Mouse (Mus musculus) liver, adult 2 months (tissue): ENCODE data around the gene Mrpl17. TPM values are rescaled to one million over a fixed set of nuclear protein-coding genes. Genes with fewer than 3 reads are reported as not detected.
A peak's percentile ranks its signal among the peaks of the same experiment; 100 is the strongest.

ENCODE experiments used
- DNase-seq: peaks from one replicate; pipeline ENCODE4 v3.0.0-alpha.2; 2011; ENCODE audit warnings: low read depth, low spot score; ENCODE audit errors: extremely low read depth
- H3K27ac ChIP-seq: fragments of 200-500 bp; replicated peaks from 2 replicates; pipeline ENCODE4 v1.5.1; 2012; ENCODE audit warnings: low read depth, mild to moderate bottlenecking, control low read depth, inconsistent platforms, low read length; ENCODE audit not compliant: insufficient read depth
- H3K27me3 ChIP-seq: fragments of 200-500 bp; 2 replicates; pipeline ENCODE4 v1.6.1; 2012; ENCODE audit warnings: mild to moderate bottlenecking, moderate library complexity, low read length, inconsistent platforms; ENCODE audit not compliant: control insufficient read depth, insufficient read depth
- H3K36me3 ChIP-seq: fragments of 200-500 bp; 2 replicates; pipeline ENCODE4 v1.6.1; 2012; ENCODE audit warnings: low read length, inconsistent platforms; ENCODE audit not compliant: control insufficient read depth, insufficient read depth
- H3K4me1 ChIP-seq: fragments of 200-500 bp; 2 replicates; pipeline ENCODE4 v1.6.1; 2011; ENCODE audit warnings: low read length; ENCODE audit not compliant: control insufficient read depth, insufficient read depth
- H3K4me3 ChIP-seq: fragments of 200-500 bp; 2 replicates; pipeline ENCODE4 v1.5.1; 2011; ENCODE audit warnings: low read depth, mild to moderate bottlenecking, control low read depth, low read length, moderate library complexity; ENCODE audit not compliant: insufficient read depth
- H3K79me2 ChIP-seq: fragments of 200-500 bp; 2 replicates; pipeline ENCODE4 v1.6.1; 2012; ENCODE audit warnings: inconsistent platforms, mild to moderate bottlenecking, low read length, moderate library complexity; ENCODE audit not compliant: control insufficient read depth, insufficient read depth
- H3K9ac ChIP-seq: fragments of 200-500 bp; 2 replicates; pipeline ENCODE4 v1.6.1; 2012; ENCODE audit warnings: low read depth, mild to moderate bottlenecking, control low read depth, inconsistent platforms, low read length
- CTCF ChIP-seq: fragments of 200-500 bp; IDR thresholded peaks from 2 replicates; pipeline ENCODE4 v1.5.1; 2011; ENCODE audit warnings: low read depth, low read length, control low read depth
- POLR2A ChIP-seq: fragments of 200-500 bp; IDR thresholded peaks from 2 replicates; pipeline ENCODE4 v1.6.1; 2011; ENCODE audit warnings: low read length, control low read depth; ENCODE audit not compliant: insufficient read depth; ENCODE audit errors: extremely low read depth
- WGBS: fragments of 180-500 bp; shearing (Covaris S2); methylation state at CpG from one replicate; pipeline ENCODE4 v1.1.7; 2018; 5-methylcytosine and 5-hydroxymethylcytosine counted together
- polyA plus RNA-seq: library from polyadenylated mRNA; depleted of rRNA; stranded (reverse); fragments of >200 nt; gene quantifications from 2 replicates; pipeline ENCODE4 v1.2.3, GENCODE M21; 2012
- total RNA-seq: library from RNA; depleted of rRNA; stranded (reverse); fragments of >200 nt; gene quantifications from 2 replicates; pipeline ENCODE4 v1.2.3, GENCODE M21; 2014

Mrpl17 gene
- total and polyA plus RNA-seq, 2 experiments = 118 to 261 TPM

- H3K9ac ChIP-seq = no peak overlapping the region
- no peak overlapping the region for H3K4me3 ChIP-seq
- DNase-seq = no peak
- no peaks in the 10 kb centered on the region for H3K36me3 ChIP-seq
- H3K79me2 ChIP-seq = no peaks in the 10 kb centered on the region
- 85% methylated on average over 7 of the region's 7 CpGs for WGBS
- no peak for TF ChIP-seq CTCF
- TF ChIP-seq POLR2A = no peak
- no peak overlapping the region for H3K27ac ChIP-seq
- H3K27me3 ChIP-seq = no peaks in the 10 kb centered on the region
- H3K4me1 ChIP-seq = no peaks in the 10 kb centered on the region
Observed at GRCm38 (mm10) chr7:105793701-105794100, 17.2 kb downstream of the Mrpl17 start.

GRCm38 (mm10) chr7:105791147-105791546, 19.8 kb downstream of the Mrpl17 start:
- Histone ChIP-seq H3K79me2 (no peaks in the 10 kb centered on the region), H3K9ac (no peak overlapping the region), H3K27ac (no peak overlapping the region), H3K4me3 (no peak overlapping the region), H3K27me3 (peaks cover 8% of the 10 kb centered on the region), H3K36me3 (no peaks in the 10 kb centered on the region), H3K4me1 (no peaks in the 10 kb centered on the region)
- TF ChIP-seq POLR2A (no peak), CTCF (no peak)
- no peak for DNase-seq
- 92% methylated on average over 1 of the region's 1 CpGs for WGBS

GRCm38 (mm10) chr7:105787285-105788140, 23.4 kb downstream of the Mrpl17 start, which contains the start of gene Dchs1:
Gene Dchs1, minus strand, starts transcription at chr7:105787654.
- 3% methylated on average over 73 of the region's 97 CpGs for WGBS
- DNase-seq = no peak
- H3K79me2 ChIP-seq = no peaks in the 10 kb centered on the region
- H3K27me3 ChIP-seq = peaks cover 8% of the 10 kb centered on the region
- no peak for TF ChIP-seq CTCF
- no peak for TF ChIP-seq POLR2A
- peak within 1 kb of the TSS; percentile 57 for H3K4me3 ChIP-seq
- H3K4me1 ChIP-seq = no peaks in the 10 kb centered on the region
- H3K9ac ChIP-seq = peak within 1 kb of the TSS; percentile 64
- H3K36me3 ChIP-seq = no peaks in the 10 kb centered on the region
- 0 out of 2 replicates have a peak within 1 kb of the TSS, but pooled peaks have one; percentile 13 for H3K27ac ChIP-seq

- peak overlapping the region; percentile 64 for H3K9ac ChIP-seq
- H3K36me3 ChIP-seq = no peaks in the 10 kb centered on the region
- DNase-seq = no peak
- peaks cover 8% of the 10 kb centered on the region for H3K27me3 ChIP-seq
- 18% methylated on average over 20 of the region's 20 CpGs for WGBS
- no peaks in the 10 kb centered on the region for H3K79me2 ChIP-seq
- H3K4me1 ChIP-seq = no peaks in the 10 kb centered on the region
- peak overlapping the region; percentile 56 for H3K4me3 ChIP-seq
- TF ChIP-seq CTCF (no peak), POLR2A (no peak)
- H3K27ac ChIP-seq = no peak overlapping the region
Observed at GRCm38 (mm10) chr7:105786506-105787284, 24.2 kb downstream of the Mrpl17 start.

- Histone ChIP-seq H3K27me3 (peaks cover 8% of the 10 kb centered on the region), H3K4me3 (no peak overlapping the region), H3K9ac (no peak overlapping the region), H3K36me3 (no peaks in the 10 kb centered on the region), H3K4me1 (no peaks in the 10 kb centered on the region), H3K27ac (no peak overlapping the region), H3K79me2 (no peaks in the 10 kb centered on the region)
- TF ChIP-seq CTCF = no peak
- no peak for TF ChIP-seq POLR2A
- DNase-seq = no peak
- WGBS = 61% methylated on average over 4 of the region's 4 CpGs
Observed at GRCm38 (mm10) chr7:105784556-105784955, 26.3 kb downstream of the Mrpl17 start.
